In the genomic region with DNA sequence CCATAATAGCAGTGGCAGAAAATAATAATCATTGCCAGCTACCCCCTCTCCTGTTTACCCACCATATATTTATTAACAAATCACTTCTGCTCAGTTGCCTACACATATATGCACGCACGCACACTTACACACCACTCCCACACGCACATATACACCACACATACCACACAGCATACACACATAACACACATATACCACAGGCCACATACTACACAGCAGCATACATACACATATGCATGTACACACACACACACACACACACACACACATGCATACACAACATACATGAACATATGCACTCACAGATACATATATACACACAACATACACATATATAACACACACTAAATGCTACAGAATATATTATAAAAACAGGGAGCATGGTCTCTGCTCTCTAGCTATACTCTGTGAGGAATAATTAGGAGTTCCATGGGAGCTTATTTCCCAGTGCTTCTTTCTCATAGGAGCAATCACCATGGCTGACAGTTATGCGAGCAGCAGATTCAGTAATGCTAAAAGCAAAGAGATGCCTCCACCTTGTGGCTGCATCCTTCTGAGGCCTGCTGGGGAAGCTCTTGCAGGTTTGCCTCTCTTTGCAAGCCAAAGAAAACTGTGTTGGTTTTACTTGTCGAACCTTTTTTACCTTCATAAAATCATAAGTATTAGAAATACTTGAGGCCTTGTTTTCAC, we compare ENCODE assay signal across 9 mouse cellular contexts.
DNase-seq lines count a peak whose midpoint lies in the region; ATAC-seq lines count a peak whose summit lies in the region.
"Had no signal": no experiment of that assay in that cellular context is flagged by ENCODE, and none has a peak within 500 bp of the region (broad histone marks: within the 10 kb centered on the region; RNA-seq: fewer than 3 reads in every experiment).

No protein-coding gene starts in this region.

- intact Hi-C loops in left cerebral cortex, postnatal 36 days (cut with DNase I) = no loop called here

- H3K9ac ChIP-seq in embryonic facial prominence, embryonic 11.5 days (replicated peaks; ENCODE audit: low read length) = no peak overlapping the region
- H3K9ac ChIP-seq in embryonic facial prominence, embryonic 14.5 days (ENCODE audit: low read depth, low read length) = no peak overlapping the region

- no peaks in the 10 kb centered on the region for H3K4me1 ChIP-seq in embryonic facial prominence, embryonic 11.5 days (ENCODE audit: control insufficient read depth, insufficient read depth, low read length)
- H3K4me1 ChIP-seq in embryonic facial prominence, embryonic 10.5 days = peaks cover 5% of the 10 kb centered on the region; the same call in 1 of the 2 replicates
- H3K4me1 ChIP-seq in embryonic facial prominence, embryonic 14.5 days (ENCODE audit: control insufficient read depth, insufficient read depth, low read length) = peaks cover 5% of the 10 kb centered on the region

- no peaks in the 10 kb centered on the region for H3K9me3 ChIP-seq in embryonic facial prominence, embryonic 11.5 days (replicated peaks; ENCODE audit: control insufficient read depth, low read length)
- H3K9me3 ChIP-seq in embryonic facial prominence, embryonic 10.5 days = no peaks in the 10 kb centered on the region
- no peaks in the 10 kb centered on the region for H3K9me3 ChIP-seq in embryonic facial prominence, embryonic 14.5 days (ENCODE audit: control insufficient read depth, low read length)

- H3K4me3 ChIP-seq in embryonic facial prominence, embryonic 11.5 days (ENCODE audit: low read depth, low read length) = no peak overlapping the region
- no peak overlapping the region for H3K4me3 ChIP-seq in embryonic facial prominence, embryonic 10.5 days
- no peak overlapping the region for H3K4me3 ChIP-seq in embryonic facial prominence, embryonic 14.5 days (ENCODE audit: low read depth, low read length)

- DNase-seq in embryonic facial prominence, embryonic 11.5 days (ENCODE audit: low spot score) = peak; percentile 43
- DNase-seq in embryonic facial prominence, embryonic 10.5 days (ENCODE audit: low spot score) = no peak
- peak; percentile 49 for DNase-seq in left cerebral cortex, adult 11 months (ENCODE audit: low spot score)
- no peak for DNase-seq in left cerebral cortex, postnatal 36 days (ENCODE audit: low spot score in 2 of 2)
- DNase-seq in embryonic facial prominence, embryonic 14.5 days (ENCODE audit: low spot score) = peak; percentile 73
- peak; percentile 52 for DNase-seq in lung, postnatal 36 days
- DNase-seq in thymus, adult 18-20 months = no peak
- DNase-seq in liver = no peak
- DNase-seq: gastrocnemius, postnatal 25 days had no signal

- WGBS in embryonic facial prominence, embryonic 11.5 days = 83% methylated on average over 5 of the region's 5 CpGs
- 85% methylated on average over 5 of the region's 5 CpGs for WGBS in embryonic facial prominence, embryonic 10.5 days
- WGBS in embryonic facial prominence, embryonic 14.5 days = 75% methylated on average over 5 of the region's 5 CpGs

- H3K4me2 ChIP-seq in embryonic facial prominence, embryonic 11.5 days (ENCODE audit: low read depth, low read length) = no peak overlapping the region
- H3K4me2 ChIP-seq in embryonic facial prominence, embryonic 14.5 days (ENCODE audit: low read depth, low read length) = no peak overlapping the region

- H3K27me3 ChIP-seq in embryonic facial prominence, embryonic 11.5 days (ENCODE audit: control insufficient read depth, insufficient read depth, low read length) = no peaks in the 10 kb centered on the region
- H3K27me3 ChIP-seq in embryonic facial prominence, embryonic 10.5 days (replicated peaks; ENCODE audit: low read depth, poor library complexity, severe bottlenecking) = no peaks in the 10 kb centered on the region
- no peaks in the 10 kb centered on the region for H3K27me3 ChIP-seq in embryonic facial prominence, embryonic 14.5 days (replicated peaks; ENCODE audit: control insufficient read depth, insufficient read depth, low read length)

- H3K27ac ChIP-seq in embryonic facial prominence, embryonic 11.5 days (replicated peaks; ENCODE audit: low read depth, low read length) = no peak overlapping the region
- no peak overlapping the region for H3K27ac ChIP-seq in embryonic facial prominence, embryonic 10.5 days (replicated peaks)
- H3K27ac ChIP-seq in embryonic facial prominence, embryonic 14.5 days (replicated peaks; ENCODE audit: low read depth, low read length) = no peak overlapping the region

- no peaks in the 10 kb centered on the region for H3K36me3 ChIP-seq in embryonic facial prominence, embryonic 11.5 days (replicated peaks; ENCODE audit: control insufficient read depth, insufficient read depth, low read depth, low read length)
- no peaks in the 10 kb centered on the region for H3K36me3 ChIP-seq in embryonic facial prominence, embryonic 10.5 days (replicated peaks)
- no peaks in the 10 kb centered on the region for H3K36me3 ChIP-seq in embryonic facial prominence, embryonic 14.5 days (ENCODE audit: control insufficient read depth, insufficient read depth, low read length)

- ATAC-seq in embryonic facial prominence, embryonic 11.5 days (replicated peaks; ENCODE audit: insufficient number of reproducible peaks, low FRiP score, low TSS enrichment, low read depth) = no peak
- peak; percentile 61; the same call in 1 of the 2 replicates for ATAC-seq in embryonic facial prominence, embryonic 14.5 days (ENCODE audit: low read depth)

Comparison
In these comparisons a context has a peak if more than half of its experiments do, and no peak if none do; other contexts are left out.
1. DNase-seq: peak in embryonic facial prominence, embryonic 11.5 days (single experiment), left cerebral cortex, adult 11 months (single experiment), embryonic facial prominence, embryonic 14.5 days (single experiment) and lung, postnatal 36 days (single experiment); none in embryonic facial prominence, embryonic 10.5 days (single experiment), left cerebral cortex, postnatal 36 days (0 of 2), thymus, adult 18-20 months (0 of 2) and liver (single experiment).